Mouse (Mus musculus): ENCODE data around the gene Calhm5.

Calhm5 gene

GRCm38 (mm10) chr10:34070999-34071492 lies 25.3 kb downstream of the Calhm5 start:
- DNase-seq: no peak

GRCm38 (mm10) chr10:34069606-34070005 lies 26.7 kb downstream of the Calhm5 start:
- DNase-seq: no peak

- no peak for DNase-seq
Measured at GRCm38 (mm10) chr10:34066591-34066990, 29.7 kb downstream of the Calhm5 start.

DNA sequence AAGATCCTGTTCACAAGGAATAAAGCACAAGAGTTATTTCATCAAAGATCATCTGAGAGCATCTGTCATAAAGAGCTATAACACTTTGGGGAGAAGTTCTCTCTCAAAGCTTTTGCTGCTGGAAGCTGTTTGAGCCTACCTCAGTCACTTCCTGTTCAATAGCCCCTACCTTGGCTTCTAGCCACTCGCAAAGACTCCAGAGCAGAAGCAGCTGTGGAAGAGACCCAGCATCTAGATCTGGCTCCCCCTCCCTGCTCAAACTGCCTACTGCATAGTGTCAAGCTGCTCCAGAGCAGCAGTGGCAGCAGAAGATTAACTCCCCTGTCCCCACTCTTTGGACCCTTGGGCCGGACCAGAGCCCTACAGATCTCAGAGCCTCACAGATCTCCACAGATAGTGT lies 42.3 kb downstream of the Calhm5 start:
- no peak for DNase-seq

DNA sequence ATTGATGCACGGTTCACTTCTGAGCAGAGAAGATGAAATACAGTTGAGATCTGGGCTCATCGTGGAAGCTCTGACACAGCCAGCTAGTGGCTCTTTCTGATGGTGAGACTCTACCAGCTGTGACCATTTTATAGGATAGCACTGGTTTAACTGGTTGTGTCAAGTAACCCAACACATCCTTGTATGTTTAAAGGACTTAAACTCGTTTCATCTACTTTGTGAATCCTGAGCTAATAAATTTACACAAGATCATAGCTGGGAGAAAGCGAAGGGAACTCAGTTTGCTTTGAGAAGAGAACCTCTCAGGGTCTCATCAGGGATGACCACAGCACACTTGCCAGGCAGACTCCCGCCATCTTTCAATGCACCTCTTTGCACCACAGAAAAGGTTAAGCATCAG lies 52.1 kb downstream of the Calhm5 start, which contains the start of gene Calhm4:
Gene Calhm4 (minus strand): TSS at position 101 of the 400 bp plus-strand sequence.
- DNase-seq: no peak
